Mouse (Mus musculus): Measurements from ENCODE around the gene Hspb11.

Hspb11 gene

GRCm38 (mm10) chr4:107250494-107250893, 2.9 kb upstream of the Hspb11 start:
- peak; percentile 52 for DNase-seq (ENCODE audit: low read depth, low spot score)

DNA sequence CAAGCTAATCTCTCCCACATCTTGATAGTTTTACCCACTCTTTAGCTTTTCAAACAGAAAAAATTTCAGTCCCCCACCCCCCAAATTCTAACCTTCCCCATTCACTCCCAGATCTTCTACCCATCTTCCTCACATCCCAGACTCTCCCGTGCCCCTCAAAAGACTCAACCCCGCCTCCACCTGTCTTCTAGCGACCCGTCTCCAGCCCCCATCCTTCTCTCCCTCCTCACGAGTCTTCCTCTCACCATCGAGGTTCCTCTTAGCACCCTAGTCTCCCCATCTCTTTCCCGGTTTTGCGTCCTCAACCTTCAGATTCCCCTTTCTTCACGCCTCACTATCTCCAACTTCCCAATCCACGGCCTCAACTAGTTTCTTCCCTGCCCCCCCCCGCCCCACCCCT, 871 bp upstream of the Hspb11 start:
- DNase-seq (ENCODE audit: low read depth, low spot score), result no peak

DNA sequence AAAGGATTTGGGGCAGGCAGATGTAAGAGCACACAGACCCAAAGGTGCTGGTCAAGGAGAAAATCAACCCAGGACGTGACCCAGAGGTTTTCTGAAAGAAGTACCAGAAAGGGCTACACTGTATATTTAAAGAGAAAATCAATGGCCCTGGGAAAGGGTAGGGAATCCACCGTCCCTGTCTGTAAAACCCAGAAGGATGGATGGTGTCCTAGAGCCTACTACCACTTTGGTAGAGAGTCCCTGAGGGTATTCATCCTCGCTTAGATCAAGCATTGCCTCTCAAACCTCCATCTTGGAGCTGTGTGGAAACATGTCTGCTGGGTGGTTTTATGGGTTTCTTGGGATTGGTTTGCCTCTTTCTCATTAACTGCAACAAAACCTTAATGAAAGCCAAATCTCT, 1.0 kb downstream of the Hspb11 start:
- DNase-seq (ENCODE audit: low read depth, low spot score), result no peak

DNA sequence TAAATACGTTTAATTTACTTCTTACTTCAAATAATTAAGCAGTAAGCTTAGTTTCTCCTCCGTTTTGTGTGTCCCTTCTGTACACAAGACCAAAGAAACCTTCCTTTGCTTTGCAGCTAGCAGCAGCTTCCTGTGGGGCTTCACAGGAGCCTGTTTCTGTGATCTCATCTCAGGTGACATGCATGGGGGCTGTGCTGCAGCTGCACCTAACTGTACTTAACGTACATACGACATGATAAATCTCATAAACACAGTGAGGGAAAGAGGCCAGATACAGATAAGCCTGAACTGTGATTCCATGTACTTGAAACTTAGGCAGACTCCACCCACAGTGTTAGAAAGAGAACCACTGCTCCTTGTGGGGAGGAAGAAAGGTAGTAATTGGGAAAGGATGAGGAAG, 6.6 kb downstream of the Hspb11 start:
- no peak for DNase-seq (ENCODE audit: low read depth, low spot score)

GRCm38 (mm10) chr4:107273683-107274082, 20.3 kb downstream of the Hspb11 start:
- DNase-seq (ENCODE audit: low read depth, low spot score), result no peak

DNA sequence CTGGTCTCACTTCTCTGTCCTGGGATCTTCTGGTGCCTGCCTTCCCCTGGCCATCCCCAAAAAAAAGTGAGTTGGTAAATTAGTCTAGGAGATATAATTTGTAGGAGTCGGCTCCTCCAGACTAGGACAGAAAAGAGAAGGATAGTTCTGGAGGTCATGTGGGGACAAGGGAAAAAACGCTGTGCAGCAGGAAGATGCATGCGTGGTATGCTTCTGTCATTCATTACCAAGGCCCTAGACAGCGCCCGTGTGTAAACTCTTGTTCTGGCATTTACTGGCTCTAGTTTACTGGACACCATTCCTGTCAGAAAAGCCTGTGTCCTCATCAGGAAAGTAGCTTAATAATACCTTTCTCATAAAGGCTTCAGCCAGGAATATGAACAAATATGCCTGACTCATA, 21.1 kb downstream of the Hspb11 start:
- no peak for DNase-seq (ENCODE audit: low read depth, low spot score)

GRCm38 (mm10) chr4:107278188-107278707, 24.9 kb downstream of the Hspb11 start:
- no peak for DNase-seq (ENCODE audit: low read depth, low spot score)

- no peak for DNase-seq (ENCODE audit: low read depth, low spot score)
Observed at GRCm38 (mm10) chr4:107280843-107281475, 27.6 kb downstream of the Hspb11 start.

DNA sequence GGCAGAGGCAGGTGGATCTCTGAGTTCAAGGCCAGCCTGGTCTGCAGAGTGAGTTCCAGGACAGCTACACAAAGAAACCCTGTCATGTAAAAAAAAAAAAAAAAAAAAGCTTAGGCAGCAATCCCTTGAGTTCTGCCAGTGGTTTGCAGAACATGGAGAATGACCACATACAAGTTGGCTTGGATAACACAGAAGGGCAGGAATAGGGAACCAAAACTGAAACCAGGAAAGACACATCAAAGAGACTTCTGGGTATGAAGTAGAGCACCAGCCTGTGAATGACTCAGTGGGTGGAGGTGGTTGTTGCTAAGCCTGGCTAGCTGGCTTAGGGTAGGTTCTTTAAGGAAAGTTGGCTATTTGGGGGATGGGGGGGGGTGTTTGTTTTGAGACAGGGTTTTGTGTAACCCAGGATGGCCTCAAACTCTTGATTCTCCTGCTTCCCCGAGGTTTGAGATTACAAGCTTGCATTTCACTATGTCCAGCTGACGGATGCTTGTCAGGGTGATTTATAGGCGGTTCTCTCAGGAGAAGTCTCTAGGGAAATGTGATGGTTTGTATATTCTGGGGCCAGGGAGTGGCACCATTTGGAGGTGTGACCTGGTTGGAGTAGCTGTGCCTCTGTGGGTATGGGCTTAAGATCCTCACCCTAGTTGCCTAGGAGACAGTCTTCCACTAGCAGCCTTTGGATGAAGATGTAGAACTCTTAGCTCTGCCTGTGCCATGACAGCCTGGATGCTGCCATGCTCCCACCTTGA, 32.2 kb downstream of the Hspb11 start:
- DNase-seq (ENCODE audit: low read depth, low spot score), result no peak

DNA sequence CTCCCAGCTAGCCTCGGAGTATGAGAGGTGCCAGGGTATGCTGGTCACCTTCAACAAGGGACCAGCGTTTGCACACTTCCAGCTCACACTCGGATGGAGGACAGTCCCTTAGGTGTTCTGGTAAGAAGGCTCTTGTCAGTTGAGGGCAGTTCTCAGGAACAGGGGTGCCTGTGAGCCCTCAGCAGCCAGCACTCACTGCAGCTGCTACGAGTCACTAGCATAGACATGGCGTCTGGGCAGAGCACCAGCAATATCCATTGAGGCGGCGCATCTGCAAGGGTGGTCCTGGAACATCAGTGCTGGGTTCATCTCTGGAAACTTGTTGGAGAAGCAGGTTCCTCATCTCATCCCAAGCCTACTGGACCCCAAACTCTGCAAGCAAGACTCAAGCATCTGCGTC, 33.0 kb downstream of the Hspb11 start:
- no peak for DNase-seq (ENCODE audit: low read depth, low spot score)

DNA sequence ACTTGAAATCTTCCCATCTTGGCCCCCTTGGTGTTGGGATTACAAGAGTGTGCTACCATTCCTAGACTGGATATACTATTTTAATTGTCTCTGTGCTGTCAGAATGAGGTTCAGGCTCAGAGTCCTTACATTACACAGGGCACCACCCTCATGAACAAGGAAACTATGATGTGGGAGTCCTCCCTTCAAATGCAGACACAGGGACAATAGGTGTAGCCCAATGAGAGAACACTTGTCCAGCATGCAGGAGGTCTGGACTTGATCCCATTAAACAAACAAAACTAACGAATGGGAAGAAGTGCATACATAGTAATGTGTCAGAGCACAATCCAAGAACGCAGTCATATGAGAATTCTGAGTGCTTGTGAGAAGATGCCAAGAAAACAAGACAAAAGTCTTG, 34.1 kb downstream of the Hspb11 start:
- DNase-seq (ENCODE audit: low read depth, low spot score), result no peak

GRCm38 (mm10) chr4:107291611-107292272, 38.3 kb downstream of the Hspb11 start:
- DNase-seq (ENCODE audit: low read depth, low spot score), result no peak

DNA sequence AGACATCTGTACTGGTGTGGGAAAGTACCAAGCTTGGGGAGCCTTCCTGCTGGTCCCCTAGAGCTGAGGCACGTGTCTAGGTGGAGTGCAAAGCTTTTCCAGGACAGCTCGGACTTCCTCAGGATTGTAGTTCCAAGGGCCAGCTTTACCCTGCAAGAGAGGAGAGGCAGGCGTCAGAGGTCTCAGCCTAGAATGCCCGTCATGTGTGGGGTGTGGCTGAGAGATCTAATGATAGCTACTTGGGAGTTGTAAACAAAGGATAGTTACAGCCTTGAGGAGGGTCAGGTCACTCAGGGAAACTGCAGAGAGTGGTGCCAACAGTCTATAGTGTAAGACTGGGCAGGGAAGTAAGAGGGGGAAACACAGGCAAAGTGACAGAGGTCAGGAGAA, 38.9 kb downstream of the Hspb11 start:
- no peak for DNase-seq (ENCODE audit: low read depth, low spot score)

GRCm38 (mm10) chr4:107298071-107298606, 44.7 kb downstream of the Hspb11 start:
- DNase-seq (ENCODE audit: low read depth, low spot score), result no peak

GRCm38 (mm10) chr4:107299779-107300340, 46.5 kb downstream of the Hspb11 start:
- DNase-seq (ENCODE audit: low read depth, low spot score), result no peak

- DNase-seq (ENCODE audit: low read depth, low spot score), result no peak
Observed at GRCm38 (mm10) chr4:107300371-107300770, 47.0 kb downstream of the Hspb11 start.

DNA sequence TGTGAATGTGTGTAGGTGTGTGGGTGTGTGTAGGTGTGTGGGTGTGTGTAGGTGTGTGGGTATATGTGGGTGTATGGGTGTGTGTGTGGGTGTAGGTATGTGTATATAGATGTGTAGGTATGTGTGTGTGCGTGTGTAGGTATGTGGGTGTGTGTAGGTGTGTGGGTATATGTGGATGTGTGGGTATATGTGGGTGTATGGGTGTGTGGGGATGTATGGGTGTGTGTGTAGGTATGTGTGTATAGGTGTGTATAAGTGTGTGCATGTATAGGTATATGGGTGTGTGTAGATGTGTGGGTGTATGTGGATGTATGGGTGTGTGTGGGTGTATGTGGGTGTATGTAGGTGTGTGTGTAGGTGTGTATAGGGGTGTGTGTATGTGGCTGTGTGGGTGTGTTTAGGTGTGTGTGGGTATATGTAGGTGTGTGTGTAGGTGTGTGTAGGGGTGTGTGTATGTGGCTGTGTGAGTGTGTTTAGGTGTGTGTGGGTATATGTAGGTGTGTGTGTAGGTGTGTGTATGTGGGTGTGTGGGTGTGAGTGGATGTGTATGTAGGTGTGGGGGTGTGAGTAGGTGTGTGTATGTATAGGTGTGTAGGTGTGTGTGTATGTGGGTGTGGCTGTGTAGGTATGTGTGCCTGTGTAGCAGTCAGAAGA, 47.6 kb downstream of the Hspb11 start:
- no peak for DNase-seq (ENCODE audit: low read depth, low spot score)

- no peak for DNase-seq (ENCODE audit: low read depth, low spot score)
Observed at GRCm38 (mm10) chr4:107302221-107302620, 48.8 kb downstream of the Hspb11 start.

DNA sequence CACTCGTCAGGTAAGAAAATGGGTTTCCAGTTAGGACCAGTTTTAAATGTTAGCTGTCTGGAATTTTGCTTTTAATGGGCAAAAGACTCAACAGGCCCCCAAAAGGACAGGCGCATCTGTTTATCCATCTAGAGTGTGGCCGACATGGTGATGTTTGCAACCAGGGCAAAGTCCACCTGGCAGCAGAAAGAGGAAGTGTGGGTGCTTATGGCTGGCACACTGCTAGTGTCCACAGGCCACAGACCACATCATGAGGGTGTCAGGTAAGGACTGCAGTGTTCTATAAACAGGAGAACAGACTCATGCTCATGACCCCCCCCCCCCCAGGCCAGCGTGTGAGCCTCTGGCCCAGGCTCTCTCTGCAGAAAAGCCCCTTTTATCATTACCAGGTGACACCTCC, 49.4 kb downstream of the Hspb11 start:
- no peak for DNase-seq (ENCODE audit: low read depth, low spot score)

DNA sequence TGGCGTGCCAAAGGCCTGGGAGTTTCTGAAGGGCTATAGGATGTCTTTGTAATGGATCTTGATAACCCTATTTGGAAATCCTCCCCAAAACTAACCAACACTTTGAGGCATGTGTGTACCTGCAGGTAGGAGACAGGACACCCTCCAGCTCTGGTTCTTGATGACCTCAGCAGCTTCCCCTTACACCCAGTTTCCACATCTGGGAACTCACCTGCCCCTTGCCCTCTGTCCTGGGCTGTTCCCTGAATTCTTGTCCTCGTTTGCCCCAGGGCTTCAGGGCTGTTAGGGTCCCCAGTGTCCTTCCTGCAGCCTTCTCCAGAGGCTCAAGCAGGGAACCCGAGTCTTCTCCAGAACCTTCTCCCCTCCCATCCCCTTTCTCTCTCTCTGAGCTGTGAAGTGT, 50.1 kb downstream of the Hspb11 start:
- DNase-seq (ENCODE audit: low read depth, low spot score), result no peak

DNA sequence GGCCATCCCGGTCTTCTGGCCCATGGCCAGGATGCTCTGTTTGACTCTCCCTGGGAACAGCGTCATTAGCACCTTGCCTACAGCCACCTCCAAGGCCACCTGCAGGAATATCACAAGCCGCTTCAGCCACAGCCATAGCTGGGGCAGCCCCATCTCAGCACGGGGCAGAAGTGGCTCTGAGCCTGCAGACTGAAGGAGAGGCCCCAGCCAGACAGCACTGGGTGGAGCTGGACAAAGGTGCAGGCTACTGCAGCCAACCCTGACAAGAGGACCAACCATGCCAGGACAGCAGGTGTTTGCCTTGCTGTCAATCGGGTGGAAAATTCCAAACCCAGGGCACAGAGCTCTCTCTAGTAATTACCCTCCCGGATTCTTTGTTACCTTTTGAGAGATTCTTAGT, 53.6 kb downstream of the Hspb11 start, which contains the start of gene Dio1:
Gene Dio1, minus strand, starts transcription at position 204 of the 400 bp plus-strand sequence.
- no peak for DNase-seq (ENCODE audit: low read depth, low spot score)
